Mouse (Mus musculus): ENCODE results near the gene Cd80. TPM values are rescaled to one million over a fixed set of nuclear protein-coding genes. Genes with fewer than 3 reads are reported as not detected.

Cd80 gene
- polyA plus RNA-seq, 1 experiment from 2014 or later: 0.73 TPM

DNA sequence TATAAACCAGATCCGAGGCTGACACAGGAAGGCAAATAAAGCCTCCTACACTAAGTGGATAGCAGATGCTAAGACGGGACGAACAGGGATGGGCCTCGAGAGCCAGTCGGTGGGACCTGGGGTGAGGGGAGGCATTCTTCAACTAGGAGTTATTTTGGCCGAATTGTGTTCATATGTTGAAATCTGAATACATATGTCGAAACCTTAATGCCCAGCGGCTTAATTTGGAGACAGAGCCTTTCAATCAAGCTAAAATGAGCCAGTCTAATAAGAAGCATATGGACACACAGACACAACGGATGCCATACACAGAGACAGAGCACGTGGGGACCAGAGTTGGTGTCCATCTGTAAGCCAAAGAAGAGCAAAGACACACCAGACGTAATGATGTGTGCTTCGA, 6.9 kb upstream of the Cd80 start:
- H3K27me3 ChIP-seq (replicated peaks): no peaks in the 10 kb centered on the region
- H3K4me1 ChIP-seq (replicated peaks): peaks cover 9% of the 10 kb centered on the region
- no peak overlapping the region for H3K27ac ChIP-seq (ENCODE audit: poor library complexity, severe bottlenecking)
- H3K9me3 ChIP-seq (replicated peaks): peaks cover 7% of the 10 kb centered on the region; the same call in 1 of the 2 replicates
- 90% methylated on average over 12 of the region's 12 CpGs for WGBS
- H3K36me3 ChIP-seq: peaks cover 70% of the 10 kb centered on the region
- no peak overlapping the region for H3K9ac ChIP-seq
- H3K4me2 ChIP-seq: no peak overlapping the region
- ATAC-seq (ENCODE audit: insufficient number of reproducible peaks, low FRiP score): no peak
- H3K4me3 ChIP-seq: no peak overlapping the region

- Histone ChIP-seq H3K27ac (ENCODE audit: poor library complexity, severe bottlenecking) (no peak overlapping the region), H3K4me2 (no peak overlapping the region), H3K27me3 (replicated peaks) (0 out of 2 replicates have a peak, but pooled peaks cover 3% of the 10 kb centered on the region), H3K9me3 (replicated peaks) (no peaks in the 10 kb centered on the region), H3K9ac (no peak overlapping the region), H3K4me3 (no peak overlapping the region), H3K36me3 (peaks cover 48% of the 10 kb centered on the region), H3K4me1 (replicated peaks) (peaks cover 9% of the 10 kb centered on the region)
- 93% methylated on average over 7 of the region's 7 CpGs for WGBS
- no peak for ATAC-seq (ENCODE audit: insufficient number of reproducible peaks, low FRiP score)
These were observed 4.7 kb upstream of the Cd80 start for GRCm38 (mm10) chr16:38450707-38451106.

- Histone ChIP-seq H3K4me3 (peak overlapping the region; percentile 85), H3K9me3 (replicated peaks) (no peaks in the 10 kb centered on the region), H3K9ac (peak overlapping the region; percentile 92), H3K27ac (ENCODE audit: poor library complexity, severe bottlenecking) (peak overlapping the region; percentile 92), H3K27me3 (replicated peaks) (0 out of 2 replicates have a peak, but pooled peaks cover 6% of the 10 kb centered on the region), H3K4me1 (replicated peaks) (peaks cover 9% of the 10 kb centered on the region), H3K4me2 (peak overlapping the region; percentile 83), H3K36me3 (peaks cover 40% of the 10 kb centered on the region)
- WGBS: 51% methylated on average over 12 of the region's 12 CpGs
- no peak for ATAC-seq (ENCODE audit: insufficient number of reproducible peaks, low FRiP score)
These were observed 3.7 kb upstream of the Cd80 start for GRCm38 (mm10) chr16:38451421-38452205.

- H3K4me3 ChIP-seq: peak within 1 kb of the TSS; percentile 85
- peak within 1 kb of the TSS; percentile 83 for H3K4me2 ChIP-seq
- under 1% methylated on average over 60 of the region's 61 CpGs for WGBS
- H3K36me3 ChIP-seq: peaks cover 30% of the 10 kb centered on the region
- peak within 1 kb of the TSS; percentile 92 for H3K27ac ChIP-seq (ENCODE audit: poor library complexity, severe bottlenecking)
- H3K9me3 ChIP-seq (replicated peaks): no peaks in the 10 kb centered on the region
- H3K27me3 ChIP-seq (replicated peaks): 0 out of 2 replicates have a peak, but pooled peaks cover 6% of the 10 kb centered on the region
- peaks cover 9% of the 10 kb centered on the region for H3K4me1 ChIP-seq (replicated peaks)
- peak; percentile 96 for ATAC-seq (ENCODE audit: insufficient number of reproducible peaks, low FRiP score)
- peak within 1 kb of the TSS; percentile 92 for H3K9ac ChIP-seq
These were observed 2.7 kb upstream of the Cd80 start, which contains the start of gene Adprh for GRCm38 (mm10) chr16:38452442-38453202. Gene Adprh (minus strand): TSS chr16:38452703.

GRCm38 (mm10) chr16:38453203-38453553, 2.2 kb upstream of the Cd80 start:
- Histone ChIP-seq H3K27ac (ENCODE audit: poor library complexity, severe bottlenecking) (peak overlapping the region; percentile 92), H3K36me3 (peaks cover 24% of the 10 kb centered on the region), H3K4me1 (replicated peaks) (peaks cover 9% of the 10 kb centered on the region), H3K4me3 (peak overlapping the region; percentile 85), H3K4me2 (peak overlapping the region; percentile 83), H3K27me3 (replicated peaks) (0 out of 2 replicates have a peak, but pooled peaks cover 6% of the 10 kb centered on the region), H3K9me3 (replicated peaks) (no peaks in the 10 kb centered on the region), H3K9ac (peak overlapping the region; percentile 92)
- no peak for ATAC-seq (ENCODE audit: insufficient number of reproducible peaks, low FRiP score)
- WGBS: 36% methylated on average over 3 of the region's 3 CpGs

DNA sequence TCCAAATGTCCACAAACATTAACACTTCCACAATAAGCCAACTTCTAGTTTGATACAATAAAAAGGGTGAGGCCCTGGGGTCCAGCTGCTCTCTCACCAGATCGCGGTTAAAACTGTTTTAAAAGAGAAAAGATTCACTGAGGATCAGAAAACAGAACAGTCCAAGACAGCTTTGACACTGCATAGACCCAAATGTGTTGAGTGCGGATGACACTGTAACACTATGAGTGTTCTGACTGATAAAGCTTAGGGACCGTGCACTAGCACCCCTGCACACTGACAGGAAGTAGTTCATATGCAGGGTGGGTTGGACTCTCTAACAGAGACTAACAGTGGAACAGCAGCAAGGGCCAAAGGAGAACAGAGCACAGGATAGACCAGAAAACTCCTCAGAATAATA, 1.4 kb upstream of the Cd80 start:
- 71% methylated on average over 4 of the region's 4 CpGs for WGBS
- H3K4me2 ChIP-seq: no peak overlapping the region
- H3K27me3 ChIP-seq (replicated peaks): 0 out of 2 replicates have a peak, but pooled peaks cover 6% of the 10 kb centered on the region
- H3K9ac ChIP-seq: no peak overlapping the region
- H3K4me1 ChIP-seq (replicated peaks): peaks cover 9% of the 10 kb centered on the region
- H3K9me3 ChIP-seq (replicated peaks): no peaks in the 10 kb centered on the region
- H3K4me3 ChIP-seq: no peak overlapping the region
- H3K36me3 ChIP-seq: peaks cover 16% of the 10 kb centered on the region
- no peak for ATAC-seq (ENCODE audit: insufficient number of reproducible peaks, low FRiP score)
- no peak overlapping the region for H3K27ac ChIP-seq (ENCODE audit: poor library complexity, severe bottlenecking)

DNA sequence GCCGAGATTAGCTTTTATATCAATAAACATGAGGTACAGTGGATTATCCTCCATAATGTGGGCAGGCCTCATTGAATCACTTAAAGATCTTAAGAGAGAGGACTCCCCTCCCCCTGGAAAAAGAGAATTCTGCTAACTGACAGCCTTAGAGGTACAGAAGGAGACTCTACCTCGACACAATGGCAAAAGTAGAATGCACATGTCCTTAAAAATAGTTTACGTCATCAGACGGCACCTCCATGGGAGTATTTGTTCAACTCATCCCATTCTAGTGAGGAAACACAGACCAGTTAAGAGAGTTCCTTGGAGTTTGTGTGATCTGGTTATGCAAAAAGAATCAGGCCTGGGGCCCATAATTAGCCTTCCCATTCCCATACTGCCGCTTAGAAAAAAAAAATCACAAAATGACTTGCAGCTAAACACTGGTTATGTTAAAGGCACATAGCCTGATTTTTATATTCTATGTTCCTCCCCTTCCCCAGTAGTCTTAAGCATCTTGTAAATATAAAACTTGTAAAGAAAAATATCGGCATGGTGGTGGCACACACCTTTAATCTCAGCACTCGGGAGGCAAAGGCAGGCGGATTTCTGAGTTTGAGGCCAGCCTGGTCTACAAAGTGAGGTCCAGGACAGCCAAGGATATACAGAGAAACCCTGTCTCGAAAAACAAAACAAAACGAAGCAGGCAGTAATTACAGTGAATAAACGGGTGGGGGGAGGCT, 667 bp upstream of the Cd80 start:
- peaks cover 10% of the 10 kb centered on the region for H3K36me3 ChIP-seq
- no peak overlapping the region for H3K4me3 ChIP-seq
- H3K27me3 ChIP-seq (replicated peaks): 0 out of 2 replicates have a peak, but pooled peaks cover 6% of the 10 kb centered on the region
- WGBS: 74% methylated on average over 11 of the region's 11 CpGs
- H3K27ac ChIP-seq (ENCODE audit: poor library complexity, severe bottlenecking): no peak overlapping the region
- ATAC-seq (ENCODE audit: insufficient number of reproducible peaks, low FRiP score): no peak
- peaks cover 9% of the 10 kb centered on the region for H3K4me1 ChIP-seq (replicated peaks)
- H3K4me2 ChIP-seq: no peak overlapping the region
- H3K9me3 ChIP-seq (replicated peaks): no peaks in the 10 kb centered on the region
- H3K9ac ChIP-seq: no peak overlapping the region

- Histone ChIP-seq H3K4me2 (no peak overlapping the region), H3K4me1 (replicated peaks) (no peaks in the 10 kb centered on the region; the same call in 1 of the 2 replicates), H3K27me3 (replicated peaks) (0 out of 2 replicates have a peak, but pooled peaks cover 6% of the 10 kb centered on the region), H3K9me3 (replicated peaks) (no peaks in the 10 kb centered on the region), H3K36me3 (no peaks in the 10 kb centered on the region), H3K9ac (no peak overlapping the region), H3K4me3 (no peak overlapping the region), H3K27ac (ENCODE audit: poor library complexity, severe bottlenecking) (no peak overlapping the region)
- 55% methylated on average over 11 of the region's 11 CpGs for WGBS
- ATAC-seq (ENCODE audit: insufficient number of reproducible peaks, low FRiP score): no peak
These were observed 1.6 kb downstream of the Cd80 start for GRCm38 (mm10) chr16:38456812-38457567.

GRCm38 (mm10) chr16:38458600-38459280, 3.4 kb downstream of the Cd80 start:
- H3K27ac ChIP-seq (ENCODE audit: poor library complexity, severe bottlenecking): no peak overlapping the region
- no peak overlapping the region for H3K9ac ChIP-seq
- WGBS: 62% methylated on average over 6 of the region's 6 CpGs
- no peaks in the 10 kb centered on the region for H3K9me3 ChIP-seq (replicated peaks)
- H3K4me1 ChIP-seq (replicated peaks): no peaks in the 10 kb centered on the region
- H3K4me2 ChIP-seq: no peak overlapping the region
- no peak overlapping the region for H3K4me3 ChIP-seq
- no peaks in the 10 kb centered on the region for H3K36me3 ChIP-seq
- 0 out of 2 replicates have a peak, but pooled peaks cover 6% of the 10 kb centered on the region for H3K27me3 ChIP-seq (replicated peaks)
- ATAC-seq (ENCODE audit: insufficient number of reproducible peaks, low FRiP score): no peak

GRCm38 (mm10) chr16:38459990-38460389, 4.6 kb downstream of the Cd80 start:
- WGBS: 86% methylated on average over 4 of the region's 4 CpGs
- no peak for ATAC-seq (ENCODE audit: insufficient number of reproducible peaks, low FRiP score)

More at GRCm38 (mm10) chr16:38459990-38460389, 4.6 kb downstream of the Cd80 start:
- no peak overlapping the region for H3K4me3 ChIP-seq
- H3K9me3 ChIP-seq (replicated peaks): no peaks in the 10 kb centered on the region
- no peak overlapping the region for H3K4me2 ChIP-seq
- 0 out of 2 replicates have a peak, but pooled peaks cover 6% of the 10 kb centered on the region for H3K27me3 ChIP-seq (replicated peaks)
- H3K27ac ChIP-seq (ENCODE audit: poor library complexity, severe bottlenecking): no peak overlapping the region
- H3K36me3 ChIP-seq: no peaks in the 10 kb centered on the region
- no peak overlapping the region for H3K9ac ChIP-seq
- H3K4me1 ChIP-seq (replicated peaks): no peaks in the 10 kb centered on the region

All from heart, embryonic 12.5 days (tissue).